Comparison of ENCODE assay signal across 7 mouse cellular contexts in genomic region chr2:30952824-30953490, GRCm38 (mm10). TPM values are rescaled to one million over a fixed set of nuclear protein-coding genes. Genes with fewer than 3 reads are reported as not detected.
A peak's percentile ranks its signal among the peaks of the same experiment; 100 is the strongest.
DNase-seq lines count a peak whose midpoint lies in the region; ATAC-seq lines count a peak whose summit lies in the region.

Gene Tor1b, plus strand, starts transcription at chr2:30952959.

- H3K4me2 ChIP-seq in intestine, embryonic 14.5 days (ENCODE audit: low read length) = peak within 1 kb of the TSS; percentile 68
- H3K4me2 ChIP-seq in midbrain, embryonic 11.5 days = peak within 1 kb of the TSS; percentile 88

- under 1% methylated on average over 60 of the region's 60 CpGs for WGBS in intestine, embryonic 14.5 days
- WGBS in midbrain, embryonic 11.5 days = 0% methylated on average over 60 of the region's 60 CpGs

- H3K4me3 ChIP-seq in intestine, embryonic 14.5 days (ENCODE audit: low read depth, low read length) = peak within 1 kb of the TSS; percentile 92
- H3K4me3 ChIP-seq in midbrain, embryonic 11.5 days (ENCODE audit: low read depth, low read length) = peak within 1 kb of the TSS; percentile 96

- peak; percentile 88 for ATAC-seq in intestine, embryonic 14.5 days (replicated peaks; ENCODE audit: low FRiP score, low TSS enrichment, low read depth)
- ATAC-seq in midbrain, embryonic 11.5 days (ENCODE audit: low FRiP score) = peak; percentile 88

- H3K27ac ChIP-seq in intestine, embryonic 14.5 days (ENCODE audit: low read depth) = peak within 1 kb of the TSS; percentile 74
- H3K27ac ChIP-seq in midbrain, embryonic 11.5 days (ENCODE audit: low read depth, low read length) = peak within 1 kb of the TSS; percentile 64; the same call in 1 of the 2 replicates

- peaks cover 15% of the 10 kb centered on the region for H3K4me1 ChIP-seq in intestine, embryonic 14.5 days (replicated peaks; ENCODE audit: control insufficient read depth, insufficient read depth, low read length)
- H3K4me1 ChIP-seq in midbrain, embryonic 11.5 days (ENCODE audit: control insufficient read depth, insufficient read depth, low read length) = peaks cover 16% of the 10 kb centered on the region

- peak; percentile 89 for DNase-seq in adrenal gland, adult 2 months
- DNase-seq in embryo, embryonic 10.5 days (ENCODE audit: low spot score) = peak; percentile 97
- DNase-seq in gastrocnemius, postnatal 25 days = peak; percentile 74
- DNase-seq in intestine, embryonic 14.5 days (ENCODE audit: low spot score) = peak; percentile 89
- peak; percentile 87 for DNase-seq in left cerebral cortex, postnatal 36 days (ENCODE audit: low spot score in 2 of 2)
- peak; percentile 98 for DNase-seq in midbrain, embryonic 11.5 days (ENCODE audit: low spot score, missing footprints)
- DNase-seq in skeletal muscle tissue, adult 2 months (ENCODE audit: low read depth, low spot score) = peak; percentile 81

- H3K9ac ChIP-seq in intestine, embryonic 14.5 days (ENCODE audit: low read length) = peak within 1 kb of the TSS; percentile 92
- peak within 1 kb of the TSS; percentile 87 for H3K9ac ChIP-seq in midbrain, embryonic 11.5 days (ENCODE audit: low read length)

- H3K27me3 ChIP-seq in intestine, embryonic 14.5 days (replicated peaks; ENCODE audit: control insufficient read depth, insufficient read depth, low read length) = no peaks in the 10 kb centered on the region
- no peaks in the 10 kb centered on the region for H3K27me3 ChIP-seq in midbrain, embryonic 11.5 days (ENCODE audit: control insufficient read depth, insufficient read depth, low read length)

- intact Hi-C loops in left cerebral cortex, postnatal 36 days (cut with DNase I) = no loop called here

- H3K36me3 ChIP-seq in intestine, embryonic 14.5 days (ENCODE audit: control insufficient read depth, insufficient read depth, low read length) = peaks cover 30% of the 10 kb centered on the region
- H3K36me3 ChIP-seq in midbrain, embryonic 11.5 days (ENCODE audit: control insufficient read depth, insufficient read depth, low read length) = peaks cover 13% of the 10 kb centered on the region; the same call in 1 of the 2 replicates

- H3K9me3 ChIP-seq in intestine, embryonic 14.5 days (ENCODE audit: control insufficient read depth, low read length) = no peaks in the 10 kb centered on the region
- no peaks in the 10 kb centered on the region for H3K9me3 ChIP-seq in midbrain, embryonic 11.5 days (ENCODE audit: control insufficient read depth, low read length)

RNA-seq across cellular contexts. Expression of gene Tor1b, which starts in this region (rescaled TPM):
- total RNA-seq in adrenal gland, adult 2 months (2021) = 10 to 100 TPM; 49.6 to 51.2 TPM
- 61.7 and 81.7 TPM in 2 replicates for polyA plus RNA-seq in adrenal gland, adult 2 months (2012; rRNA removed)
- total RNA-seq in gastrocnemius, postnatal 25 days (2021) = 10 to 100 TPM; 19.0 to 19.3 TPM
- polyA plus RNA-seq in intestine, embryonic 14.5 days (2014; fragmentation: Nextera tagmentation; extraction: Ambion mirVana) = 29.1 and 32.0 TPM in 2 replicates
- total RNA-seq in left cerebral cortex, postnatal 36 days (2021) = 10 to 100 TPM; 28.4 to 31.8 TPM
- 19.3 and 21.1 TPM in 2 replicates for polyA plus RNA-seq in midbrain, embryonic 11.5 days (2014; fragmentation: Nextera tagmentation; extraction: Ambion mirVana)

Comparison
In these comparisons a context has a peak if more than half of its experiments do, and no peak if none do; other contexts are left out.
1. Peak in every context shown above with its lines: DNase-seq, ATAC-seq, H3K4me3 ChIP-seq and H3K27ac ChIP-seq.